Mouse (Mus musculus): ENCODE results near the gene Matn4. TPM values are rescaled to one million over a fixed set of nuclear protein-coding genes. Genes with fewer than 3 reads are reported as not detected.
A peak's percentile ranks its signal among the peaks of the same experiment; 100 is the strongest.

Matn4 gene
- polyA plus RNA-seq, 1 experiment from 2014 or later: 2.0 TPM

- no peaks in the 10 kb centered on the region for H3K27me3 ChIP-seq (ENCODE audit: insufficient read depth, low read length)
- 32% methylated on average over 3 of the region's 3 CpGs for WGBS
- peak overlapping the region; percentile 95 for H3K27ac ChIP-seq (ENCODE audit: low read length)
- H3K36me3 ChIP-seq (ENCODE audit: insufficient read depth, low read length): no peaks in the 10 kb centered on the region
- H3K9me3 ChIP-seq (ENCODE audit: low read length): no peaks in the 10 kb centered on the region
- peak overlapping the region; percentile 59 for H3K9ac ChIP-seq (replicated peaks; ENCODE audit: low read length)
- ATAC-seq (ENCODE audit: low FRiP score, low TSS enrichment): peak; percentile 62
- H3K4me1 ChIP-seq (ENCODE audit: insufficient read depth, low read length): peaks cover 96% of the 10 kb centered on the region
- H3K4me2 ChIP-seq (replicated peaks; ENCODE audit: low read depth, low read length): peak overlapping the region; percentile 45
- peak overlapping the region; percentile 16; the same call in 1 of the 2 replicates for H3K4me3 ChIP-seq (ENCODE audit: low read length)
Observed at GRCm38 (mm10) chr2:164436961-164437360, 32.0 kb upstream of the Matn4 start.

DNA sequence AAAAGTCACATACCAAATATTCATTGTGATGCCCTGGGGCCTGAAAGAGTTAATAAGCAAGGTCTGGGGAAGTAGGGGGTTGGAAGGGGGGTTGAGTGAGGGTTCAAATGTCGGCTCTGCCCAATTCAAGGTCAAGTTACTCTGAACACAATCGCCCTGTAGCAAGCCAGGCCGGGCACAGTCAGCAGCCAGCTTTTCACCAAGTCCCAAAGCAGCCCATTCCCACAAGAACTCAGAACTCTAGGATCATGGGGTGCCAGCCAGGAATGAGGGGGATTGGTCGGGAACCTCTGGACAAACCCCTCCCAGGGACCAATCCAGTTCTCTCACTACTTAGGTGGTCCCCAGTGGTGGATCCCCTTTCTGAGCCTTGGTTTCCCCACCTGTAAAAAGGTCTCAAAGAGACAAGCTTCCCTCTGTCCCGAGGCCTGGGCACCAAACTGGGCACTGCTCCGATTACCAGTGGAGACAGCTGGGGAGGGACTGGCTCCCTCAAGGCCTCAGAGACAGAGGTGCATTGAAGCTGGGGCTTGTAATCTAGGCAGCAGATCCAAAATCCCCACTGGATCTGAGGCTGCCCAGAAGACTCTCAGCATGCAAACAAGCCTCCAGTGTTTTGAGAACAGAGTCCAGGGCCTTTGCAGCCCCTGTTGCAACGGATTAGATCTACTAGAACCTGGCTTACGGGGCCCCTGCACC is 31.4 kb upstream of the Matn4 start:
- no peaks in the 10 kb centered on the region for H3K9me3 ChIP-seq (ENCODE audit: low read length)
- ATAC-seq (ENCODE audit: low FRiP score, low TSS enrichment): no peak
- peak overlapping the region; percentile 16; the same call in 1 of the 2 replicates for H3K4me3 ChIP-seq (ENCODE audit: low read length)
- H3K4me2 ChIP-seq (replicated peaks; ENCODE audit: low read depth, low read length): peak overlapping the region; percentile 45
- H3K27me3 ChIP-seq (ENCODE audit: insufficient read depth, low read length): no peaks in the 10 kb centered on the region
- 11% methylated on average over 8 of the region's 8 CpGs for WGBS
- no peaks in the 10 kb centered on the region for H3K36me3 ChIP-seq (ENCODE audit: insufficient read depth, low read length)
- H3K4me1 ChIP-seq (ENCODE audit: insufficient read depth, low read length): peaks cover 100% of the 10 kb centered on the region
- peak overlapping the region; percentile 59 for H3K9ac ChIP-seq (replicated peaks; ENCODE audit: low read length)
- peak overlapping the region; percentile 95 for H3K27ac ChIP-seq (ENCODE audit: low read length)

DNA sequence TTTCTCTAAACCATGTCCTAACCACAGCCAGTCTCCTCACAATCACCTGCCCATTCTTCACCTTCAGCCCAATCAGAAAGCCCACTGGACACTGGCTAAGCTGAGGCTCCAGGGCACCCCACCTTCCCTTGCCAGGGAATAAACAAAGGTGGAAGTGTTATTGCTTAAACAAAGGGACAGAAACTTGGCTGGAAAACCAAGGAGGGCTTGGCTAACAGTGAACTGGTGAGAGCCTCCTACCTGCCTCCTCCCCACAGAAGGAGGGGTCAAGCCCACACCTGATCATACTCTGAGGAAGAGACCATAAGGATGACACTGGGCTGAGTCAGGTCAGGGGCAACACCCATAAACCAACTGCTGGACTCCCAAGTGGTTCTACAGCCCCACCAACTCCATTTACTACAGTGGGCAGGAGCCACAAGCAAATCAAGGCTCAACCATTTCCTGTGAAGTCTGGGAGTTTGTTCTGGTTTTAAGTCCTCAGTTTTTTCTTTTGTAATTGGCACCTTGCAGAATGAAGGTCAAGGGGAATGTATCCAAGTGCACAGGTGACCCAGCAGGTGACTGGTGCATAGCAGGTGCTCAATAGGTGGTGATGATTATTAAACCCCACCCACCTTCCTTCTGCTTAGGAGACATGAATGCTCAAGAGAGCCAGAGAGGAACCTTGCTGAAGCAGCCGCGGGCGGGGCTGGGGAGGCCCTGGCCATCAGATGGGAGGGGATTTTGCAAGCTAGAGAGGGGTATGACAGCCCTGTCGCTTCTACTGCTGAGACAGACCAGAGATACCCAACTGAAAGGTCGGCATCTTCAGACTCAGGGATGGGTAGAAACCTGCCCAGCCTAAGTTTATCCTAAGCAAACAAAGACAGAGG is 30.5 kb upstream of the Matn4 start:
- H3K4me3 ChIP-seq (ENCODE audit: low read length): no peak overlapping the region
- no peak for ATAC-seq (ENCODE audit: low FRiP score, low TSS enrichment)
- H3K27ac ChIP-seq (ENCODE audit: low read length): peak overlapping the region; percentile 95
- H3K36me3 ChIP-seq (ENCODE audit: insufficient read depth, low read length): no peaks in the 10 kb centered on the region
- H3K27me3 ChIP-seq (ENCODE audit: insufficient read depth, low read length): no peaks in the 10 kb centered on the region
- no peaks in the 10 kb centered on the region for H3K9me3 ChIP-seq (ENCODE audit: low read length)
- H3K9ac ChIP-seq (replicated peaks; ENCODE audit: low read length): peak overlapping the region; percentile 12; the same call in 1 of the 2 replicates
- peaks cover 100% of the 10 kb centered on the region for H3K4me1 ChIP-seq (ENCODE audit: insufficient read depth, low read length)
- 15% methylated on average over 5 of the region's 5 CpGs for WGBS
- H3K4me2 ChIP-seq (replicated peaks; ENCODE audit: low read depth, low read length): peak overlapping the region; percentile 45

DNA sequence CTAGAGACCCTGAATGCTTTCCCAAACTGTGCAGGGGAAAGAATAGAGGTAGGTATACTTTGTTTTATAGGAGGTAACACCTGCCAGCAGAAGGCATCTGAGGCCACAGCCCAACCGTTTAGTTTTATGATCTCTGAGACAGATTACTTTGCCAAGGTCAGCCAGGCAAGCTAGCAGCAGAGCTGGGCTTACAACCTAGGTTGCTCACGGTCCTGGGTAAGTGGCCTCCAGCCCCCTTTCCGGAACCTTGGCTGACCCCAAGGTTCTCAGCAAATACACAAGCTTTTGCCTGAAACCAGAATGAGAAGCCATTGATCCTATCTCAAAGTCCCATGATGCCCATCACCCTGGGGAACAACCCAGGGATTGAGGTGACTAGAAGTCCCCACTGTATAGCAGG is 29.7 kb upstream of the Matn4 start:
- Histone ChIP-seq H3K36me3 (ENCODE audit: insufficient read depth, low read length) (no peaks in the 10 kb centered on the region), H3K9me3 (ENCODE audit: low read length) (no peaks in the 10 kb centered on the region), H3K4me1 (ENCODE audit: insufficient read depth, low read length) (peaks cover 96% of the 10 kb centered on the region), H3K27ac (ENCODE audit: low read length) (peak overlapping the region; percentile 95), H3K4me2 (replicated peaks; ENCODE audit: low read depth, low read length) (0 out of 2 replicates have a peak overlapping the region, but pooled peaks have one; percentile 3), H3K4me3 (ENCODE audit: low read length) (no peak overlapping the region), H3K9ac (replicated peaks; ENCODE audit: low read length) (no peak overlapping the region), H3K27me3 (ENCODE audit: insufficient read depth, low read length) (no peaks in the 10 kb centered on the region)
- 18% methylated on average over 3 of the region's 3 CpGs for WGBS
- no peak for ATAC-seq (ENCODE audit: low FRiP score, low TSS enrichment)

DNA sequence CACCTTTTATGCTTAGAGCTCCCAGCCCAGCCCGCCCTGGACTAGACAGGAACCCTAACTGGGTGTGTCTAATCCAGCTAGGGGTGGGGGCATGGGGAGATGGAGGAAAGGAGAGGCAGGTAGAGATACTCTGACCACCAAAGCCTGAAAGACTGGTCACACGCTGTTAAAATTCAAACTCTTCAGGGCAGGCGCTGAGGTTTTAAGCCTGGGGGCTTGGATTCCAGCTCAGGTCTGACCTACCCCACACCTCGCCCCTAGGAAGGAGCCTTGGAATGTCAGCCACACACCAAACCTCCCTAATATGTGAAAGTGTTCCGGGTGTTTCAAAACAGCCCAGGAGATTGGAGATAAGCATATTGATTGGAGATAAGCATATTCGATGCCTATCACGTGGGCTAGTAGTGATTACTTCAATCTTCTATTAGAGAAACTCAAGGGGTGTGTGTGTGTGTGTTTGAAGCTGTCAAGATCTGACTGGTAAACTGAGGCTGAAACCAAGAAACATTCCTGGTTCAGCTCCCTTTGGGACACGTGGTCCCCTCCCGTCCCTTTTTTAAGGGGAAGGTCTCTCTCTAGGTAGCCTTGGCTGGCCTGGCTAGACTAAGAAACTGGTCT is 28.4 kb upstream of the Matn4 start:
- peak overlapping the region; percentile 51; the same call in 1 of the 2 replicates for H3K9ac ChIP-seq (replicated peaks; ENCODE audit: low read length)
- 0 out of 2 replicates have a peak, but pooled peaks have one; percentile 13 for ATAC-seq (ENCODE audit: low FRiP score, low TSS enrichment)
- no peak overlapping the region for H3K4me3 ChIP-seq (ENCODE audit: low read length)
- H3K4me2 ChIP-seq (replicated peaks; ENCODE audit: low read depth, low read length): peak overlapping the region; percentile 39
- peaks cover 91% of the 10 kb centered on the region for H3K4me1 ChIP-seq (ENCODE audit: insufficient read depth, low read length)
- peak overlapping the region; percentile 95 for H3K27ac ChIP-seq (ENCODE audit: low read length)
- 62% methylated on average over 9 of the region's 9 CpGs for WGBS
- H3K36me3 ChIP-seq (ENCODE audit: insufficient read depth, low read length): 0 out of 2 replicates have a peak, but pooled peaks cover 7% of the 10 kb centered on the region
- no peaks in the 10 kb centered on the region for H3K9me3 ChIP-seq (ENCODE audit: low read length)
- no peaks in the 10 kb centered on the region for H3K27me3 ChIP-seq (ENCODE audit: insufficient read depth, low read length)

GRCm38 (mm10) chr2:164432541-164433191 is 27.7 kb upstream of the Matn4 start:
- H3K9me3 ChIP-seq (ENCODE audit: low read length): no peaks in the 10 kb centered on the region
- H3K27me3 ChIP-seq (ENCODE audit: insufficient read depth, low read length): no peaks in the 10 kb centered on the region
- H3K4me2 ChIP-seq (replicated peaks; ENCODE audit: low read depth, low read length): peak overlapping the region; percentile 39
- peak overlapping the region; percentile 51 for H3K9ac ChIP-seq (replicated peaks; ENCODE audit: low read length)
- 12% methylated on average over 22 of the region's 22 CpGs for WGBS
- H3K4me1 ChIP-seq (ENCODE audit: insufficient read depth, low read length): peaks cover 84% of the 10 kb centered on the region
- ATAC-seq (ENCODE audit: low FRiP score, low TSS enrichment): 0 out of 2 replicates have a peak, but pooled peaks have one; percentile 3
- peak overlapping the region; percentile 95 for H3K27ac ChIP-seq (ENCODE audit: low read length)
- 0 out of 2 replicates have a peak, but pooled peaks cover 14% of the 10 kb centered on the region for H3K36me3 ChIP-seq (ENCODE audit: insufficient read depth, low read length)
- peak overlapping the region; percentile 15; the same call in 1 of the 2 replicates for H3K4me3 ChIP-seq (ENCODE audit: low read length)

DNA sequence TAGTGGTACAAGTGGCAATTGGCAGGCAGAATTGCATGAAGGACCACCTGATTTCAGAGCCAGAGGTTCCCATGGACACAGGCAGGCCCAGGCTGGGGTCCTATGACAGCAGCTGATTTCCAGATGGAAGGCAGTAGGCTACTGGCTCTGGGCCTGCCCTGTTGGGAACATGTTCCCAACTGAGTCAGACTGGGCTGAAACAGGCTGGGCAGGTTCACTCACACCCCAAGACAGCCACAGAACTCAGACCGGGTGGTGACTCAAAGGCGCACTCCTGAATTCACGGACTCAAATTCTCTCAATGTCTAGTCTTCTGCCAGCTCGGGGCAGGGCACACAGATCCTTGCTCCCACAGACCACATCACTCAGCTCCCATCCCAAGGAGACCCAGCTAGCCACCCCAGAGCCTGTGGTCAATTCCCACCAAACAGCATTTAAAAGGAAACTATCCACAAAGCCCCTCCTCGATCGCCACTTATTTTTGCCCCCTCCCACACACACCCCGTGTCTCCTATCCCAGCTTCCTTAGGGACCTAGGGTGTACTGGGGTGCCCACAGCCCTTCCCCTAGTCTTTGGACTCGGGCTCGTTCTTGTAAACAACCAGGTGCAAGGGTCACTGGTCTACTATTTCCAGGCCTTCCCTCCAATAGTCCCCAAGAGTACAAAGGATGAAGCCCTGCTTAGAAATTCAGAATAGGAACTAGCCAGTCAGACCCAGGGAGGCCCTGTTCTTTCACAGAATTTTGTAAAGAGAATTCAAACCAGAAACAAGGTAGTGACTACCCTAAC is 26.9 kb upstream of the Matn4 start:
- H3K27ac ChIP-seq (ENCODE audit: low read length): peak overlapping the region; percentile 95
- 0 out of 2 replicates have a peak overlapping the region, but pooled peaks have one; percentile 15 for H3K4me3 ChIP-seq (ENCODE audit: low read length)
- H3K9me3 ChIP-seq (ENCODE audit: low read length): no peaks in the 10 kb centered on the region
- 45% methylated on average over 9 of the region's 9 CpGs for WGBS
- no peak for ATAC-seq (ENCODE audit: low FRiP score, low TSS enrichment)
- H3K36me3 ChIP-seq (ENCODE audit: insufficient read depth, low read length): peaks cover 19% of the 10 kb centered on the region; the same call in 1 of the 2 replicates
- peak overlapping the region; percentile 39; the same call in 1 of the 2 replicates for H3K4me2 ChIP-seq (replicated peaks; ENCODE audit: low read depth, low read length)
- H3K9ac ChIP-seq (replicated peaks; ENCODE audit: low read length): peak overlapping the region; percentile 51
- H3K27me3 ChIP-seq (ENCODE audit: insufficient read depth, low read length): no peaks in the 10 kb centered on the region
- H3K4me1 ChIP-seq (ENCODE audit: insufficient read depth, low read length): peaks cover 76% of the 10 kb centered on the region

- Histone ChIP-seq H3K27ac (ENCODE audit: low read length) (peak overlapping the region; percentile 64), H3K9ac (replicated peaks; ENCODE audit: low read length) (peak overlapping the region; percentile 47), H3K4me3 (ENCODE audit: low read length) (no peak overlapping the region), H3K9me3 (ENCODE audit: low read length) (no peaks in the 10 kb centered on the region), H3K27me3 (ENCODE audit: insufficient read depth, low read length) (no peaks in the 10 kb centered on the region), H3K4me1 (ENCODE audit: insufficient read depth, low read length) (peaks cover 64% of the 10 kb centered on the region), H3K4me2 (replicated peaks; ENCODE audit: low read depth, low read length) (peak overlapping the region; percentile 34; the same call in 1 of the 2 replicates), H3K36me3 (ENCODE audit: insufficient read depth, low read length) (peaks cover 19% of the 10 kb centered on the region)
- ATAC-seq (ENCODE audit: low FRiP score, low TSS enrichment): no peak
- WGBS: 7% methylated on average over 7 of the region's 7 CpGs
Observed at GRCm38 (mm10) chr2:164430697-164431096, 25.7 kb upstream of the Matn4 start.
